Mouse (Mus musculus): ENCODE measurements around the gene Jarid2. TPM values are rescaled to one million over a fixed set of nuclear protein-coding genes. Genes with fewer than 3 reads are reported as not detected.
"Not testable (repeated sequence)": the region's sequence is repeated elsewhere in the genome, so short reads cannot be mapped to it uniquely, and the experiment has no call there.

The Jarid2 gene
- 10 to 100 TPM; 23.0 to 27.5 TPM for total RNA-seq (2021)
- long read RNA-seq, experiment 1, partial matches to known transcripts = 0 of 110 reads
- long read RNA-seq, experiment 1, other reads (novel, unspliced or antisense) = 110 of 110 reads
- long read RNA-seq, experiment 2, partial matches to known transcripts = 3 of 74 reads
- long read RNA-seq, experiment 2, other reads (novel, unspliced or antisense) = 71 of 74 reads

- peak; percentile 41 for DNase-seq
Measured at GRCm38 (mm10) chr13:44729424-44729971, at the start of gene Jarid2. Gene Jarid2 (plus strand): TSS chr13:44729474.

GRCm38 (mm10) chr13:44681051-44681450, 48.2 kb upstream of the Jarid2 start:
- DNase-seq = no peak

DNA sequence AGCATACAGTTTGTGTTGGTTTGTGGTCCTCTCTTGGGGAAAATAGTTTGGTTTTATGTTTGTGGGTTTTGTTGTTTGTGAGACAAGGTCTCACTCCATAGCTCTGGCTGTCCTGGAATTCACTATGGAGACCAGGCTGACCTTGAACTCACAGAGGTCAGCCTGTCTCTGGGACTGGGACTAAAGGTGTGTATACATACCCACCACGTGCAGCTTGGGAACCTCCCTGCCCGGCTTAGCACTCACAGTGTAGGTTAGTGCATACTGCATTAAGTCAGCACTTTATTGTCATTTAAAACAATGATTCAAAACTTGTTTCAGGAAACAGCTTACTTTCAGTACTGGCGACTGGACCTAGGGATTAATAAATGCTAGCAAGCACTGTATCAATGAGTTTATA, 41.1 kb upstream of the Jarid2 start:
- DNase-seq = no peak

- no peak for DNase-seq
Measured at GRCm38 (mm10) chr13:44697628-44698027, 31.6 kb upstream of the Jarid2 start.

GRCm38 (mm10) chr13:44704036-44704801, 25.1 kb upstream of the Jarid2 start:
- DNase-seq = no peak

DNA sequence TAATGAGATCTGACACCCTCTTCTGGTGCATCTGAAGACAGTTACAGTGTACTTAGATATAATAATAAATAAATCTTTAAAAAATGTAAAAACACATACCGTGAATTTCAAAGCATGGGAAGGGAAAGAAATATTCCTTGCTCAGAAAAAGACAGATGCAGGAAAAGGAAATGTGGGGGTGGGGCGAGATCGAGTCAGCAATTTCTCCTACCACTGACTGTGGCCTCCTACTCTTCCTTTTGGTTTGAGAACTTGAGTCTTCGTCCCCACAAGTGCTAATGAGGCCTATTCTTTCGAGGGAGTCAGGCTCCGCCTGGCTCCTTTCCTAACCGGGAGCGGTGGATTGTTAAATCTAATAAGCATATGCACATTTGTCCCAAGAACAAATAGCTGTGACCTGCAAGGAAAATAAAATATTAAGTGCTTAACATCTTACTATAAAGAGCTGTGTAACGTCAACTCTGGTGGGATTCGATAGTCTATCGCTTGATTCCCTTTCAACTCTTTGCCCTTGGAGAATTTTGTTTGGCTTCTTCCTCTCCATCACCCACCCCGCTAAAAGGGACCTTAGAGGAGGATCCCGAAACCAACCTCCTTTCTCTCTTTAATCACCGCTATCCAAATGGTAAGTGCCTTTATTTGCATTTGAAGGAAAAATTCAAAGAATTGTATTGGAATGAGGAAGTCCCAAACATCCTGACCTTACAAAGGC, 24.1 kb upstream of the Jarid2 start:
- no peak for DNase-seq

DNA sequence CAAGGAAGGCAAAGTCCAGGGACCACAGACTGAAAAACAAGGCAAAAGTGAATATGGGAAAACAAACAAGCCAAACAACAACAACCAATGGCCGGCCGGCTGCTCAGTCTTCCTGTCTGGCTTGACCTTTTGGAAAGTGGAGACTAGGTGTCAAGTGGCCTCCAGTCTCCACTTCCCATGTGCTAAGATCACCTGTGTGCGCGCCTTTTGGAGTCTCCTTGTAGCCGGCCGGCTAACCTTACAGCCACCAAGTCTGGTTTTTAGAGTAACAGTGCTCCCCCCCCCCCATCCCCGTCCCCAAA, 23.6 kb upstream of the Jarid2 start:
- DNase-seq = no peak

- no peak for DNase-seq
Measured at GRCm38 (mm10) chr13:44706206-44706915, 22.9 kb upstream of the Jarid2 start.

DNA sequence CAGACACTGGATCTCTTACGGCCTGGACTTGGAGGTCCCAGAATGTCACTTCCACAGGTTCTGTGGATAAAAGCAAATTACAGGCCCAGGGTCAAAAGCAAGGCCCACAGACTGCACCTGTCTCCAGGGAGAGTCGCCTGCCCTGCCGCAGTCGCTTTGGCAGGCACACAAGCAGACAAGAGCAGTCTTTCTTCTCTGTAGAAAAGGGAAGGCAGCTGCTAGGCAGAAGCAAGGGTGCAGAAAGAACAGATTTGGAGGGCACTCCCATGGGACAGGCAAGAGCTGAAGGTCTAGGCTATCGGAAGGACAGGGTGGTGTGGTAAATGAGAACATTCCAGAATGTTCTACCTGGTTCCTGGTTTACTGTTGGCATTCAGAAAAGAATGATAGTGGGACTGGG, 22.1 kb upstream of the Jarid2 start:
- no peak for DNase-seq

GRCm38 (mm10) chr13:44708336-44709017, 20.8 kb upstream of the Jarid2 start:
- no peak for DNase-seq

- DNase-seq = no peak
Measured at GRCm38 (mm10) chr13:44709747-44710480, 19.4 kb upstream of the Jarid2 start.

GRCm38 (mm10) chr13:44711062-44711461, 18.2 kb upstream of the Jarid2 start:
- no peak for DNase-seq

GRCm38 (mm10) chr13:44711882-44712281, 17.4 kb upstream of the Jarid2 start:
- DNase-seq = no peak

GRCm38 (mm10) chr13:44715187-44715885, 13.9 kb upstream of the Jarid2 start:
- DNase-seq = no peak

- DNase-seq = no peak
Measured at GRCm38 (mm10) chr13:44717838-44718237, 11.4 kb upstream of the Jarid2 start.

GRCm38 (mm10) chr13:44718465-44718864, 10.8 kb upstream of the Jarid2 start:
- DNase-seq = not testable (repeated sequence)

DNA sequence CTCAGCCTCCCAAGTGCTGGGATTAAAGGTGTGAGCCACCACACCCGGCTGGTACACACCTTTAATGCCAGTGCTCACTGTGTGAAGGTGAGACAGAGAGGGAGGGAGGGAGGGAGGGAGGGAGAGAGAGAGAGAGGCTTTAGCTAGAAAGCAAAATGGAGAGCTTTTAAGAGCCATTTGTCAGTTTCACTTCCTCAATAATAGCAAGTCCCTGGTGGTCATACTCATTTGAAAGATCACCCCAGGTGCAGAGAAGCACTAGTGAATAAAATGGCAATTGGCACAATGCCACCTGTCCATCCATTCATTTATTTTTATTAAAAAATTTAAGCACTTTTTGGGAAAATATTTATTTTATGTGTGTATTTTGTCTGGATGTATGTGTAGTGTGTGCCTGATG, 9.2 kb upstream of the Jarid2 start:
- DNase-seq = no peak

GRCm38 (mm10) chr13:44721891-44722547, 7.3 kb upstream of the Jarid2 start:
- no peak for DNase-seq

GRCm38 (mm10) chr13:44723522-44723921, 5.8 kb upstream of the Jarid2 start:
- not testable (repeated sequence) for DNase-seq
